In genomic region chr6:37398943-37399342, GRCm38 (mm10) we compare ENCODE assay signal across 10 mouse cellular contexts. TPM values are rescaled to one million over a fixed set of nuclear protein-coding genes. Genes with fewer than 3 reads are reported as not detected.
DNase-seq lines count a peak whose midpoint lies in the region; ATAC-seq lines count a peak whose summit lies in the region.
"Had no signal": no experiment of that assay in that cellular context is flagged by ENCODE, and none has a peak within 500 bp of the region (broad histone marks: within the 10 kb centered on the region; RNA-seq: fewer than 3 reads in every experiment).

No protein-coding gene starts in this region.

- peak overlapping the region; percentile 19; the same call in 1 of the 2 replicates for H3K27ac ChIP-seq in limb, embryonic 15.5 days
- no peak overlapping the region for H3K27ac ChIP-seq in midbrain, embryonic 11.5 days (ENCODE audit: low read depth, low read length)
- H3K27ac ChIP-seq: hindbrain, embryonic 15.5 days; neural tube, embryonic 13.5 days had no signal

- H3K9me3 ChIP-seq in limb, embryonic 15.5 days, result no peaks in the 10 kb centered on the region
- H3K9me3 ChIP-seq in midbrain, embryonic 11.5 days (ENCODE audit: control insufficient read depth, low read length), result no peaks in the 10 kb centered on the region
- H3K9me3 ChIP-seq: hindbrain, embryonic 15.5 days; neural tube, embryonic 13.5 days had no signal

- no peak overlapping the region for H3K9ac ChIP-seq in limb, embryonic 15.5 days
- H3K9ac ChIP-seq in midbrain, embryonic 11.5 days (ENCODE audit: low read length), result no peak overlapping the region
- H3K9ac ChIP-seq: hindbrain, embryonic 15.5 days; neural tube, embryonic 13.5 days had no signal

- DNase-seq in right cerebral cortex, adult 18-20 months, result peak; percentile 54
- DNase-seq in right cerebral cortex, postnatal 4 days, result no peak
- DNase-seq in heart, adult 11 months, result peak; percentile 98
- peak; percentile 53 for DNase-seq in yolk sac, embryonic 10.5 days (ENCODE audit: low spot score)
- DNase-seq in testis, postnatal 14 days (ENCODE audit: low spot score), result no peak
- DNase-seq in midbrain, embryonic 11.5 days (ENCODE audit: low spot score, missing footprints), result no peak

- 35% methylated on average over 10 of the region's 10 CpGs for WGBS in limb, embryonic 15.5 days
- 80% methylated on average over 10 of the region's 10 CpGs for WGBS in midbrain, embryonic 11.5 days

- peaks cover 11% of the 10 kb centered on the region; the same call in 1 of the 2 replicates for H3K36me3 ChIP-seq in limb, embryonic 15.5 days
- H3K36me3 ChIP-seq in midbrain, embryonic 11.5 days (ENCODE audit: control insufficient read depth, insufficient read depth, low read length), result no peaks in the 10 kb centered on the region
- H3K36me3 ChIP-seq: hindbrain, embryonic 15.5 days; neural tube, embryonic 13.5 days had no signal

- ATAC-seq in limb, embryonic 15.5 days (ENCODE audit: insufficient number of reproducible peaks, low FRiP score, low TSS enrichment, low read depth), result peak; percentile 46; the same call in 1 of the 2 replicates
- no peak for ATAC-seq in monocyte, adult 5-6 weeks (replicated peaks; ENCODE audit: insufficient number of reproducible peaks, low FRiP score, low TSS enrichment, poor library complexity, severe bottlenecking)
- ATAC-seq in midbrain, embryonic 11.5 days (ENCODE audit: low FRiP score), result no peak

- H3K4me2 ChIP-seq in limb, embryonic 15.5 days, result no peak overlapping the region
- H3K4me2 ChIP-seq in midbrain, embryonic 11.5 days, result no peak overlapping the region
- H3K4me2 ChIP-seq: hindbrain, embryonic 15.5 days; neural tube, embryonic 13.5 days had no signal

- no peaks in the 10 kb centered on the region for H3K27me3 ChIP-seq in limb, embryonic 15.5 days
- H3K27me3 ChIP-seq in midbrain, embryonic 11.5 days (ENCODE audit: control insufficient read depth, insufficient read depth, low read length), result no peaks in the 10 kb centered on the region
- H3K27me3 ChIP-seq: hindbrain, embryonic 15.5 days; neural tube, embryonic 13.5 days had no signal

- no peak overlapping the region for H3K4me3 ChIP-seq in limb, embryonic 15.5 days
- H3K4me3 ChIP-seq in midbrain, embryonic 11.5 days (ENCODE audit: low read depth, low read length), result no peak overlapping the region
- H3K4me3 ChIP-seq: hindbrain, embryonic 15.5 days; neural tube, embryonic 13.5 days had no signal

- peaks cover 47% of the 10 kb centered on the region for H3K4me1 ChIP-seq in limb, embryonic 15.5 days
- H3K4me1 ChIP-seq in midbrain, embryonic 11.5 days (ENCODE audit: control insufficient read depth, insufficient read depth, low read length), result no peaks in the 10 kb centered on the region
- H3K4me1 ChIP-seq: hindbrain, embryonic 15.5 days had no signal

RNA-seq across cellular contexts. Expression of gene Creb3l2, which starts 43.0 kb away (rescaled TPM):
- polyA plus RNA-seq in limb, embryonic 15.5 days (2015; fragmentation: Nextera tagmentation; extraction: Ambion mirVana), result 29.9 and 35.0 TPM in 2 replicates
- 2.9 to 3.8 TPM (median 2.9 TPM) in 3 replicates for total RNA-seq in monocyte, adult 5-6 weeks (2017)
- polyA plus RNA-seq in midbrain, embryonic 11.5 days (2014; fragmentation: Nextera tagmentation; extraction: Ambion mirVana), result 4.9 and 5.5 TPM in 2 replicates

Comparison
In these comparisons a context has a peak if more than half of its experiments do, and no peak if none do; other contexts are left out.
1. DNase-seq: peak in right cerebral cortex, adult 18-20 months (single experiment), heart, adult 11 months (single experiment) and yolk sac, embryonic 10.5 days (single experiment); none in right cerebral cortex, postnatal 4 days (single experiment), testis, postnatal 14 days (single experiment) and midbrain, embryonic 11.5 days (single experiment).